Mouse (Mus musculus) intestine, postnatal 0 days (tissue): ENCODE results near the gene Fxn. TPM values are rescaled to one million over a fixed set of nuclear protein-coding genes. Genes with fewer than 3 reads are reported as not detected.
"Not testable (repeated sequence)": the region's sequence is repeated elsewhere in the genome, so short reads cannot be mapped to it uniquely, and the experiment has no call there.

Experiments
- ATAC-seq: fragments of 200-750 bp; cut with Nextera tagmentation; 2 replicates; pipeline ENCODE4 v1.8.0; 2017; ENCODE audit warnings: mild to moderate bottlenecking, moderate TSS enrichment, moderate library complexity
- H3K27ac ChIP-seq: fragments of 300-500 bp; sonication (generic); 2 replicates; pipeline ENCODE4 v1.5.1; 2014; ENCODE audit warnings: mild to moderate bottlenecking, low read depth, low read length, moderate library complexity
- H3K27me3 ChIP-seq: fragments of 300-500 bp; sonication (generic); replicated peaks from 2 replicates; pipeline ENCODE4 v1.6.1; 2014; ENCODE audit warnings: low read length, mixed read lengths; ENCODE audit not compliant: control insufficient read depth, insufficient read depth
- H3K36me3 ChIP-seq: fragments of 300-500 bp; sonication (generic); 2 replicates; pipeline ENCODE4 v1.6.1; 2014; ENCODE audit warnings: mild to moderate bottlenecking, moderate library complexity; ENCODE audit not compliant: control insufficient read depth, insufficient read depth
- H3K4me1 ChIP-seq: fragments of 300-500 bp; sonication (generic); replicated peaks from 2 replicates; pipeline ENCODE4 v1.6.1; 2014; ENCODE audit warnings: antibody characterized with exemption, low read length, mixed read lengths; ENCODE audit not compliant: control insufficient read depth, insufficient read depth
- H3K4me2 ChIP-seq: fragments of 300-500 bp; sonication (generic); replicated peaks from 2 replicates; pipeline ENCODE4 v1.6.1; 2014; ENCODE audit warnings: low read depth, mild to moderate bottlenecking, moderate library complexity
- H3K4me3 ChIP-seq: fragments of 300-500 bp; sonication (generic); 2 replicates; pipeline ENCODE4 v1.5.1; 2014; ENCODE audit warnings: low read depth, low read length
- H3K9ac ChIP-seq: fragments of 300-500 bp; sonication (generic); 2 replicates; pipeline ENCODE4 v1.6.1; 2014; ENCODE audit warnings: mild to moderate bottlenecking, low read depth, low read length
- H3K9me3 ChIP-seq: fragments of 300-500 bp; sonication (generic); 2 replicates; pipeline ENCODE4 v1.6.1; 2016; ENCODE audit warnings: mixed run types; ENCODE audit not compliant: control insufficient read depth
- CTCF ChIP-seq: sonication (generic); IDR thresholded peaks from 2 replicates; pipeline ENCODE4 v1.5.1; 2016; ENCODE audit warnings: low read depth, mild to moderate bottlenecking, control low read depth, antibody characterized with exemption, moderate library complexity
- WGBS: fragments of 180-500 bp; shearing (Covaris S2); extraction: QIAGEN DNeasy Blood & Tissue Kit; methylation state at CpG from one replicate; pipeline ENCODE4 v1.1.7; 2014; 5-methylcytosine and 5-hydroxymethylcytosine counted together
- polyA plus RNA-seq: library from polyadenylated mRNA; unstranded; fragments of >200 nt; fragmentation: Nextera tagmentation; extraction: Ambion mirVana; gene quantifications from 2 replicates; pipeline ENCODE4 v1.2.1, GENCODE M21; 2015

The Fxn gene
- polyA plus RNA-seq, 1 experiment from 2014 or later = 21.1 TPM

DNA sequence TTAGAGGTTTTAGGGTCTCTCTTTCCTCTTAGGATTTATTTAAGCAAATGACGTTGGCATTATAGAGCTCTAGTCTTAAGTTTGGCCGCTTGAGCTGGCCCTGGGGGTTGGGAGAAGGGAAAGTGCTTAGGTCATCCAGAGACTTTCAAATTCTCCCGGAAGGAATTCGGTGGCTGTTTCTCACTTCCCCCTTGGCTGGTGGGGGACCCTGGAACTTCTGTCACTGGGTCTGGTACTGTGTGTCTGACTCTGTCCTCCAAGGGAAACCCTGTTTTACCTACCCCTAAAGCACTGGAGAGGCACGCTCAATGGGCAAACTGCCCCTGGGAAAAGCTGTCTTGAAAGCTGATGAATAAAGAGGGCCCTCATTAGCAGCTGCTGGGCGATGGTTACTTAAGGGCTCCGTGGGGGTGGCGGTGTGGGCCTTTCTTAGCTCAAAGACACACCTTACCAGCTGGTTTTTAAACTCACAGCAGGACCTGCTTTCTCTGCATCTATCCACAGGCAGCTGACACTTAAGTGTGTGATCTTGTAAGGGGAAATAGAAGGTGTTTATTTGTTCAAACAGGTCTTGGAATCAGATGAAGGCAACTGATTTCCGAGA lies 26.6 kb downstream of the Fxn start:
- Histone ChIP-seq H3K27ac (no peak overlapping the region), H3K4me2 (no peak overlapping the region), H3K27me3 (no peaks in the 10 kb centered on the region), H3K4me1 (no peaks in the 10 kb centered on the region), H3K4me3 (no peak overlapping the region), H3K9me3 (no peaks in the 10 kb centered on the region), H3K36me3 (no peaks in the 10 kb centered on the region), H3K9ac (no peak overlapping the region)
- TF ChIP-seq CTCF = no peak
- no peak for ATAC-seq
- 40% methylated on average over 9 of the region's 9 CpGs for WGBS

DNA sequence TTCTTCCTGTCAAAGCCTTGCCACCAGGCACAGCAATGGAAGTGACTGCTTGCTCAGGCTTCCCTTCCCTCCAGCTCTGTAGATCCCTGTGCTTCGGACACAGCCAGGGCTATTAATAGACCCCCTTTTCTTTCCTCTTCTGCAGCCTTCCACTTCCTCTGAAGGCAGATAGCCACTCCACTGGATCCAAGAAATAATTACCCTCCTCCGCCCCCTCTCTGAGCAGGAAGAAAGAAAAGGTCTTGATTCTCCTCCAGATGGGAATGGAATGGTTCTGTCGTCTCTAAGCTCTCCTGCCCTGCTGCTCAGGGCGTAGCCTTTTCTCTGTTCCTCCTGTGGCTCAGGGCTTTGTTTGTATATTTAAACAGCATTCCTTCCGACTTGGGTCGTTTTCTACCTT lies 28.5 kb downstream of the Fxn start:
- no peak for TF ChIP-seq CTCF
- Histone ChIP-seq H3K9ac (no peak overlapping the region), H3K36me3 (no peaks in the 10 kb centered on the region), H3K27me3 (no peaks in the 10 kb centered on the region), H3K4me1 (no peaks in the 10 kb centered on the region), H3K4me3 (no peak overlapping the region), H3K9me3 (no peaks in the 10 kb centered on the region), H3K4me2 (0 out of 2 replicates have a peak overlapping the region, but pooled peaks have one; percentile 6), H3K27ac (no peak overlapping the region; the same call in 1 of the 2 replicates)
- 13% methylated on average over 6 of the region's 6 CpGs for WGBS
- no peak for ATAC-seq

DNA sequence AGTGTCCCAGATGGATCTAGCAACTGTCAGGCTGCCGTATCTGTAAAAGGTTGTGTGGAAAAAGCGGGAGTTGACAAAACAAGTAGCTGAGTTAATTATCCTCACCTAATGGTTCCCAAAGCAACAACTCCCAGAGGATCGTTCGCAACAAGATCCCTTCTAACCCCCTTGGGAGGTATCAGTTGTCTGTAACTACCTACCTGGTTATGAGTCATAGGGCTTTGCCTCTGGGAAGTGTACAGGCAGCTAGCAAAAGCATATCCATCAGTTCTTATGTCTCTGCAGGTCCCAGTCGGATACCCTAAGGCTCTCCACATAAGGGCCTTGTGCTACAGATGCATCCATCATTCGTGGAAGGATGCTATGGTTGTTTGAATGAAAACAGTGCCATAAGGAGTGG lies 37.1 kb downstream of the Fxn start:
- H3K4me3 ChIP-seq = no peak overlapping the region
- ATAC-seq = no peak
- H3K4me2 ChIP-seq = no peak overlapping the region
- WGBS = 87% methylated on average over 6 of the region's 6 CpGs
- 0 out of 2 replicates have a peak, but pooled peaks cover 2% of the 10 kb centered on the region for H3K4me1 ChIP-seq
- no peak for TF ChIP-seq CTCF
- H3K9me3 ChIP-seq = no peaks in the 10 kb centered on the region
- H3K27me3 ChIP-seq = no peaks in the 10 kb centered on the region
- H3K27ac ChIP-seq = no peak overlapping the region
- no peaks in the 10 kb centered on the region for H3K36me3 ChIP-seq
- no peak overlapping the region for H3K9ac ChIP-seq

DNA sequence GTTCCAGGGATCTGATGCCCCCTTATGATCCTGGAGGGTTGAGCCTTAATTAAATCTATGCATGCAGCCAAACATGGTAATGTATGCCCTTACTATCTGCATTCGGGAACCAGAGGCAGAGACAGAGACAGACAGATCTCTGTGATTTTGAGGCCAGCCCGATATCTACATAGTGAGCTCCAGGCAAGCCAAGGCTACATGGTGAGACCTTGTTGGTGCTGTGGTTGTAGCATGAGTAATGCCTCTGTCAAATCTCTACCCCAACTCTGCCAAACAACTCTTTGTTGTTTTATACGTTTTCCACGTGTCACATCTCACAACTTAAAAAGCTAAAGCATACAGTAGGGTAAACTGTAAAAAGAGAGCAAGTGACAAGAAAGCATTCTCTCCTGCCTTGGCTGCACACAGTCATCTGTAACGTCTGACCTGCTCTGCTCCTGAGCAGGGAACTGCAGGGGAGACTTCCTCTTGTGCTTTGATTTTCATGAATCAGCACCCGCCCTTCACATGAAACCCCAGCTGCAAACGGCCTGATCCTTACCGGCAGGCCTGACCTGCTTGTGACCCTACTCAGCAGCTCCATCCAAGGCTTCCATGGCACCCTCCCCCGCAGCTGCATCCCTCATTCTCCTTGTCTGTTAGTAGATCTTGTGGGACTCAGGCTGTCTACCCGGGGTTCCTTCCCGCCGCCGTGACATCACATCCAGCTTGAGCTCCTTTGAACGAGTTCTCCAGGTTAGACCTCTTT lies 38.4 kb downstream of the Fxn start:
- no peak for ATAC-seq

DNA sequence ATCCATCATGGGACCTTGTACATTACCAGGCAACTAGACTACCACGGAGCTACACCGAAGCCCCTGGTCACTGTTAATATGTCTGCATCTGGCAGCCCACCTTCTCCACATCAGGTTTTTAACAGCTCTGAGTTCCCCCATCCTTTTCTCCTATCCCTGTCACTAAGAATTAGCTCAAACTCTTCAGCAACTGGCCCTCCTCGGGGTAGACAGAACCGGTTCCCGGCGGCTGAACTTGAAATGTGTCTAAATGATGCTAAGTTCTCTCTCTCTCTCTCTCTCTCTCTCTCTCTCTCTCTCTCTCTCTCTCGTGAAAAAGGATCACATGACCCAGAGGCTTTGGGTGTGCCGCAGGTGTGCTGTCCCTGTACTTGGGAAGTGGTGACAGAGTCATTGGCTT lies 39.1 kb downstream of the Fxn start:
- H3K4me2 ChIP-seq = no peak overlapping the region
- 81% methylated on average over 8 of the region's 8 CpGs for WGBS

More for the DNA sequence above, 38.4 kb downstream of the Fxn start:
- Histone ChIP-seq H3K36me3 (no peaks in the 10 kb centered on the region), H3K4me2 (no peak overlapping the region), H3K4me1 (0 out of 2 replicates have a peak, but pooled peaks cover 2% of the 10 kb centered on the region), H3K27ac (no peak overlapping the region), H3K9me3 (no peaks in the 10 kb centered on the region), H3K4me3 (no peak overlapping the region), H3K27me3 (no peaks in the 10 kb centered on the region), H3K9ac (no peak overlapping the region)
- WGBS = 32% methylated on average over 14 of the region's 14 CpGs
- TF ChIP-seq CTCF = no peak

DNA sequence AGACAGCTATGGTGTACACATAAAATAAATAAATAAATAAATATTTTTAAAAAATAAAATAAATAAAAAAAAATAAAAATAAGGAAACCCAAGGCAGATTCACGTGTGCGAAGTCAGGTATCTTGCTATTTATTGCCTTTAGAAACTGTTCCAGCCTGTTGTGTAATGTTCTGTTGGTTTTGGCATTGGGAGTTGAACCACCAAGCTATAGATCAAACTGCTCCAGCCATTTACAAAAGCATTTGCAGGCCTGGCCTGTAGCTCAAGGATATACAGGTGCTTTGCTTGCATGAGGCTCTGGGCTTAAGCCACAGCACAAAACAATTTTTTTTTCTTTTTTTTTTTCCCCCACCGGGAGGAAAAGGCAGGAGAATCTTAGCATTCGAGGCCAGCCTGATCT lies 42.4 kb downstream of the Fxn start:
- H3K9me3 ChIP-seq = no peaks in the 10 kb centered on the region

More for the DNA sequence above, 39.1 kb downstream of the Fxn start:
- TF ChIP-seq CTCF = no peak
- Histone ChIP-seq H3K9me3 (no peaks in the 10 kb centered on the region), H3K27me3 (no peaks in the 10 kb centered on the region), H3K36me3 (no peaks in the 10 kb centered on the region), H3K9ac (no peak overlapping the region), H3K4me3 (no peak overlapping the region), H3K27ac (no peak overlapping the region), H3K4me1 (0 out of 2 replicates have a peak, but pooled peaks cover 2% of the 10 kb centered on the region)
- ATAC-seq = no peak

DNA sequence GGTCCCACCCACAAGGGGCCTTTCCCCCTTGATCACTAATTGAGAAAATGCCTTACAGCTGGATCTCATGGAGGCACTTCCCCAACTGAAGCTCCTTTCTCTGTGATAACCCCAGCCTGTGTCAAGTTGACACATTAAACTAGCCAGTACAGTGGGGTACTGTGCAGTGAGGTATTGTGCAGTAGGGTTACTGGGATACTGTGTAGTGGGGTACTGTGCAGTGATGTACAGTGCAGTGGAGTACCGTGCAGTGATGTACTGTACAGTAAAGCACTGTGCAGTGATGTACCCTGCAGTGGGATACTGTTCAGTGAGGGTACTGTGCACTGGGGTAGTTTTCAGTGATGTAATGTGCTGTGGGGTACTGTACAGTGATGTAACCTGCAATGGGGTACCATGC lies 48.0 kb downstream of the Fxn start:
- not testable (repeated sequence) for H3K4me2 ChIP-seq, H3K9ac ChIP-seq, H3K27me3 ChIP-seq, H3K27ac ChIP-seq, ATAC-seq, H3K9me3 ChIP-seq, H3K36me3 ChIP-seq, H3K4me1 ChIP-seq, H3K4me3 ChIP-seq
- 91% methylated on average over 1 of the region's 1 CpGs for WGBS

More for the DNA sequence above, 42.4 kb downstream of the Fxn start:
- Histone ChIP-seq H3K36me3 (no peaks in the 10 kb centered on the region), H3K27me3 (no peaks in the 10 kb centered on the region), H3K27ac (no peak overlapping the region), H3K4me1 (no peaks in the 10 kb centered on the region), H3K9ac (no peak overlapping the region), H3K4me2 (no peak overlapping the region), H3K4me3 (no peak overlapping the region)
- 88% methylated on average over 4 of the region's 4 CpGs for WGBS
- no peak for ATAC-seq
- TF ChIP-seq CTCF = no peak
